Mouse (Mus musculus): ENCODE data around the gene Crx.

GRCm38 (mm10) chr7:15905861-15906260 is 26.1 kb upstream of the Crx start:
- TF ChIP-seq POLR2A (IDR thresholded peaks at IDR 0.05; ENCODE audit: extremely low read depth, insufficient read depth, low read length): no peak
- no peak for TF ChIP-seq CTCF (IDR thresholded peaks at IDR 0.05; ENCODE audit: low read depth, low read length)
